Mouse (Mus musculus): ENCODE results near the gene Plekha7.

DNA sequence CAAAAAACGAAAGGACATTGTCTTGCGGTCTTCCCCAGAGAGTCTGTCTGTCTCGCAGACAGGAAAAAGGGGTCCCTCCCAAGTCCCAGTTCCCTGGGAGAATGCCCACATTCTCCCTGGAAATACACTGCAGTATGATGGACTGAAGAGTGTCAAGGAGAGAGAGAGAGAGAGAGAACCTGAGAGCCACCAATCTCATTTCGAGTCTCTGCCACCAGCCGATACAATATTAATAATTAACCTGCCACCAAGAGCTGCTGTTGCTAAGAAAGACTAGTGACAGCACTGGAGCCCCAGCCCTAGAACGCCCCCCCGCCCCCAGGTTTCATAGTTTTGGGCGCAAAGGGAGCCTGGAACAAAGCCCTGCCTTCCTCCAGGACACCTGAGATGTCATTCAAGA is 71.6 kb downstream of the Plekha7 start:
- no peak for TF ChIP-seq CTCF (IDR thresholded peaks at IDR 0.05; ENCODE audit: low read depth, low read length)
- TF ChIP-seq POLR2A (IDR thresholded peaks at IDR 0.05; ENCODE audit: extremely low read depth, insufficient read depth, low read length), result no peak
